Mouse (Mus musculus): ENCODE measurements around the gene Tomm40l.

Gene Tomm40l

GRCm38 (mm10) chr1:171224857-171225256, 2.5 kb upstream of the Tomm40l start, which contains the start of gene Apoa2:
Apoa2 (plus strand) TSS chr1:171225054.
- no peak for DNase-seq

GRCm38 (mm10) chr1:171223796-171224195, 1.5 kb upstream of the Tomm40l start:
- DNase-seq, result no peak

- DNase-seq, result no peak
These were observed 854 bp upstream of the Tomm40l start for GRCm38 (mm10) chr1:171223168-171223567.

GRCm38 (mm10) chr1:171221281-171222193, 777 bp downstream of the Tomm40l start:
- peak in 1 of 2 experiments; percentile 45 for DNase-seq

- peak; percentile 93 to 96 for DNase-seq
These were observed 1.4 kb downstream of the Tomm40l start for GRCm38 (mm10) chr1:171220871-171221270.

GRCm38 (mm10) chr1:171216241-171216955, 5.9 kb downstream of the Tomm40l start:
- DNase-seq, result no peak

- DNase-seq, result no peak
These were observed 8.4 kb downstream of the Tomm40l start, which contains the start of gene Nr1i3 for GRCm38 (mm10) chr1:171213801-171214496. Nr1i3 (plus strand) TSS chr1:171213970.

GRCm38 (mm10) chr1:171212854-171213253, 9.5 kb downstream of the Tomm40l start:
- no peak for DNase-seq

GRCm38 (mm10) chr1:171209409-171209808, 12.9 kb downstream of the Tomm40l start:
- DNase-seq, result no peak

GRCm38 (mm10) chr1:171205704-171206493, 16.4 kb downstream of the Tomm40l start:
- DNase-seq, result no peak

GRCm38 (mm10) chr1:171204249-171204644, 18.1 kb downstream of the Tomm40l start:
- no peak for DNase-seq

GRCm38 (mm10) chr1:171203471-171204248, 18.7 kb downstream of the Tomm40l start:
- DNase-seq, result no peak

- no peak for DNase-seq
These were observed 21.5 kb downstream of the Tomm40l start for GRCm38 (mm10) chr1:171200769-171201168.

GRCm38 (mm10) chr1:171199532-171199931, 22.8 kb downstream of the Tomm40l start:
- no peak for DNase-seq

GRCm38 (mm10) chr1:171195887-171196397, 26.4 kb downstream of the Tomm40l start, which contains the start of gene Pcp4l1:
Pcp4l1 (minus strand) TSS chr1:171196268.
- peak; percentile 66 to 68 for DNase-seq

GRCm38 (mm10) chr1:171195046-171195822, 27.1 kb downstream of the Tomm40l start:
- DNase-seq, result no peak

GRCm38 (mm10) chr1:171193911-171194830, 28.1 kb downstream of the Tomm40l start:
- no peak for DNase-seq

GRCm38 (mm10) chr1:171193093-171193840, 29.0 kb downstream of the Tomm40l start:
- DNase-seq, result no peak
